Mouse (Mus musculus): Measurements from ENCODE around the gene Ube2e1. TPM values are rescaled to one million over a fixed set of nuclear protein-coding genes. Genes with fewer than 3 reads are reported as not detected.
"Not testable (repeated sequence)": the region's sequence is repeated elsewhere in the genome, so short reads cannot be mapped to it uniquely, and the experiment has no call there.

The Ube2e1 gene
- polyA plus RNA-seq, 1 experiment from 2014 or later = 213 TPM

DNA sequence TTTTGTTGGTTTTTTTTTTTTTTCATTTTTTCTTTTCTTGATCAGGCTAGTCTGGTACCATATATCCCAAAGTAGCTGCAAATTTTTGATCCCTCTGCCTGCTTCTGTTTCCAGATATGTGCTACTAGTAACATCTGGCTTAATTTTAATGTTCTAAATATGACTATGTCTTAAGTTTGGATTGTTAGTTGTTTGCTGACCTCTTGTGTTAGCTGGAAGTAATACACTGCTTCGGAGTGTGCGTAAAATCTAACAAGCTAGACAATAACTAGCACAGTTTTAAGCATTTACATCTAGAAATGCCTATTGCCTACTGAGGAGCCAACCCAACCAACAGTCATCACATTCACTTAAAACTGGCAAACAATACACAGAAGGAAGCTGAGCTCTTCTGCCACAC, 47.1 kb downstream of the Ube2e1 start:
- no peaks in the 10 kb centered on the region for H3K9me3 ChIP-seq (replicated peaks)
- no peaks in the 10 kb centered on the region for H3K4me1 ChIP-seq
- peaks cover 6% of the 10 kb centered on the region for H3K36me3 ChIP-seq
- no peaks in the 10 kb centered on the region for H3K27me3 ChIP-seq (replicated peaks)
- H3K9ac ChIP-seq (replicated peaks) = no peak overlapping the region
- H3K4me2 ChIP-seq = no peak overlapping the region
- no peak overlapping the region for H3K27ac ChIP-seq (replicated peaks)
- no peak for ATAC-seq (ENCODE audit: low FRiP score)
- no peak overlapping the region for H3K4me3 ChIP-seq (replicated peaks)
- 77% methylated on average over 2 of the region's 2 CpGs for WGBS

DNA sequence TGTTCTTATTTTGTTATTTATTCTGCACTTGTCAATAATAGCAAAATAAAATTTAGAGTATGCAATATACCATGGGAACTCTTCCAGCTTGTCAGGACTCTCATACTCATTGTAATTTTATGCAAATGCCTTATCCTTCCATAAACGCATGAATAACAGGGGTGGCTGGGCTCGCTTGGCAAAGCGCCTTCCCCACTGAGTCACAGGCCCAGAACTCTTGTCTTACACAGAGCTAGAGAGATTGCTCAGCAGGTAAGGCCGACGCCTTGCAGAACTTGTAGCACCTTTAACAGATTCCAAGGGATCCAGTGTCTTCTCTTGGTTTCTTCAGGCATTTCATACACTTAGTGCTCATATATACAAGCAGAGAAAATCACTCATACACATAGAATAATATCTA, 51.3 kb downstream of the Ube2e1 start:
- Histone ChIP-seq H3K27me3 (replicated peaks) (no peaks in the 10 kb centered on the region), H3K4me2 (no peak overlapping the region), H3K27ac (replicated peaks) (no peak overlapping the region), H3K4me1 (no peaks in the 10 kb centered on the region), H3K36me3 (peaks cover 29% of the 10 kb centered on the region), H3K4me3 (replicated peaks) (no peak overlapping the region), H3K9ac (replicated peaks) (no peak overlapping the region), H3K9me3 (replicated peaks) (no peaks in the 10 kb centered on the region)
- WGBS = 70% methylated on average over 5 of the region's 5 CpGs
- ATAC-seq (ENCODE audit: low FRiP score) = no peak

DNA sequence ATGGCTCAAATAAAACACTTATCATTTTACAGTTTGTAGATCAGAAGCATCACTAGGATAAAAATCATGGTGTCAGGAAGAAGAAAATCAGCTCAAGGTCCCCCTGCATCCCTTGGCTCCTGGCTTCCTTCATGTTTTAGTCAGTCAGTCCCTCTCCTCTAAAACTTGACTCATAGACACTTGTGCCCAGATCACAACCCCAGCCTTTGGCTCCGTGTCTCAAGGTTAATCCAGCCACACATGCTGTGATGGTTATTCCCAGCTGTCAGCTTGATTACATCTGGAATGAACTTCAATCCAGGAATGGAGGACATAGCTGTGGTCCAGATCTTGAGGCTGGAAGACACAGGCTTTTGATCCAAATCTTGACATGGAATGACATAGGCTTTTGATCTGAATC, 57.1 kb downstream of the Ube2e1 start:
- Histone ChIP-seq H3K9me3 (replicated peaks) (no peaks in the 10 kb centered on the region), H3K9ac (replicated peaks) (no peak overlapping the region)

DNA sequence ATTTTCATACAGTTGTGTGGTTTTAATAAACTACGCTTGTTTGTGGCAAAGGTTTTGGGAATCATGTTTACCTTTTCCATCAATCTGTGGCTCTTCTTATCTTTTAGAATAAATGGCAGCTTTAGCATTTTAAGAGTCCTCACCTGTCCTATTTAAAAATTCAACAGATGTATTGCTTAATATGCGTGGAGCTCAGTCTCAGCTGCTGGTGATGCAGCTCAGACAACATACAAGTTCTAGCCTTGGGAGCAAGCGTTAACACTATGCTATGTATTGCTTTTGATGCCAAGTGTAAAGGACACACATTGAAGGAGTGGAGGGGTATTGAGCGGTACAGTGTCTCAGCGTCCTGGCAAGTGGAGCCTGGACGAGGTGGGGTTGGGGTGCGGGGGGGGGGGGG, 60.0 kb downstream of the Ube2e1 start:
- Histone ChIP-seq H3K9me3 (replicated peaks) (no peaks in the 10 kb centered on the region), H3K27me3 (replicated peaks) (no peaks in the 10 kb centered on the region), H3K36me3 (peaks cover 17% of the 10 kb centered on the region), H3K4me1 (peaks cover 26% of the 10 kb centered on the region), H3K9ac (replicated peaks) (peak overlapping the region; percentile 79), H3K4me3 (replicated peaks) (peak overlapping the region; percentile 83), H3K27ac (replicated peaks) (peak overlapping the region; percentile 90; the same call in 1 of the 2 replicates), H3K4me2 (peak overlapping the region; percentile 66)
- WGBS = 9% methylated on average over 7 of the region's 7 CpGs
- ATAC-seq (ENCODE audit: low FRiP score) = peak; percentile 4; the same call in 1 of the 2 replicates

More for the DNA sequence above, 57.1 kb downstream of the Ube2e1 start:
- WGBS = 94% methylated on average over 1 of the region's 1 CpGs
- peaks cover 12% of the 10 kb centered on the region for H3K4me1 ChIP-seq
- no peaks in the 10 kb centered on the region for H3K27me3 ChIP-seq (replicated peaks)
- H3K36me3 ChIP-seq = peaks cover 23% of the 10 kb centered on the region
- H3K27ac ChIP-seq (replicated peaks) = no peak overlapping the region
- ATAC-seq (ENCODE audit: low FRiP score) = no peak
- H3K4me3 ChIP-seq (replicated peaks) = no peak overlapping the region
- no peak overlapping the region for H3K4me2 ChIP-seq

DNA sequence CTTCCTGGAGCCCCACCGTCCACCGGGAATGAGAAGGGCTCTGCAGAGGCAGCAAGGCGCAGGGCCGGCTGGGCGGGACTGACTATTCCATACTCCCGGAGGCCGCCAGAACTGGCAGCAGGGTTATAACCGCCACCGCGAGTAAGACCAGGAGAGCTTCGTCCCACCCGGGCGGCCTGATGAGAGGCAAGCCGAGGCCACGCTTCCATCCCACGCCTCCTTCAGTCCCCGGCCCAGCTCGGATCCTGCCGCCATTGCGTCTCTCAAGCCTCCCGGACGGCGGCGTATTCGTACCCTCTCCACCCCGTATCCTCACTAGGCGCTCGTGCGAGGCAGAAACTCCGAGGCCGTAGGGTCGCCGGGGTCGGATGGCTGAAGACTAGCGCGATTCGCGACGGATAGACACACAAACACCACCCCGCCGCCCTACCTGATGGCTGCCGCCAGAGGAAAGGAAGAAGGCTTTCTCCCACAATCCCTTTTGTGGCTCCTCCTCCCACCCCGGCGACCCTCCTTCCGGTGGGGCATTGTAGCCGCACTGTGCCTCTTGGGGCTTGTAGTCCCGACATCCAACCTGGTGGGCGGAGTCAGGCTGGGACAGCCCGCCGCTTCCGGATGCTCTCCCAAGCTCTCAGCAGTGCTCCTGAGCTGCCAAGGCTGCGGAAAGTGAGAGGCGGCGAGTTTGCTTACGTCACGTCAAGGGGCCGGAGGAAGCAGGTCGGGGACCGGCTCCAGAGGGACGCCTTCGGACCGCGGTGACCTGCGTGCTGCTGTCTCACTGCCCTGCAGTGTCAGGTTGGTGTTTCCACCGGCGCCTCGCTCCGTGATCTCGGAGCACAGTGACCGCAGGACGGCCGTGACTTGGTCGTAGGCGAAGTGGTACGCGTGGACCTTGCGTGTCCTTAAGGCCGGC, 60.9 kb downstream of the Ube2e1 start, which contains the start of the genes Nkiras1 and Rpl15:
Nkiras1 (plus strand) TSS at position 608 of the 913 bp plus-strand sequence.
Rpl15 (minus strand) TSS at position 863 of the 913 bp plus-strand sequence.
- peak within 1 kb of the TSS; percentile 69 for H3K4me2 ChIP-seq
- peaks cover 26% of the 10 kb centered on the region for H3K4me1 ChIP-seq
- peak within 1 kb of the TSS; percentile 83 for H3K4me3 ChIP-seq (replicated peaks)
- no peaks in the 10 kb centered on the region for H3K9me3 ChIP-seq (replicated peaks)
- H3K36me3 ChIP-seq = peaks cover 20% of the 10 kb centered on the region
- no peaks in the 10 kb centered on the region for H3K27me3 ChIP-seq (replicated peaks)
- H3K9ac ChIP-seq (replicated peaks) = peak within 1 kb of the TSS; percentile 92
- under 1% methylated on average over 78 of the region's 78 CpGs for WGBS
- ATAC-seq (ENCODE audit: low FRiP score) = peak; percentile 99
- peak within 1 kb of the TSS; percentile 90 for H3K27ac ChIP-seq (replicated peaks)

DNA sequence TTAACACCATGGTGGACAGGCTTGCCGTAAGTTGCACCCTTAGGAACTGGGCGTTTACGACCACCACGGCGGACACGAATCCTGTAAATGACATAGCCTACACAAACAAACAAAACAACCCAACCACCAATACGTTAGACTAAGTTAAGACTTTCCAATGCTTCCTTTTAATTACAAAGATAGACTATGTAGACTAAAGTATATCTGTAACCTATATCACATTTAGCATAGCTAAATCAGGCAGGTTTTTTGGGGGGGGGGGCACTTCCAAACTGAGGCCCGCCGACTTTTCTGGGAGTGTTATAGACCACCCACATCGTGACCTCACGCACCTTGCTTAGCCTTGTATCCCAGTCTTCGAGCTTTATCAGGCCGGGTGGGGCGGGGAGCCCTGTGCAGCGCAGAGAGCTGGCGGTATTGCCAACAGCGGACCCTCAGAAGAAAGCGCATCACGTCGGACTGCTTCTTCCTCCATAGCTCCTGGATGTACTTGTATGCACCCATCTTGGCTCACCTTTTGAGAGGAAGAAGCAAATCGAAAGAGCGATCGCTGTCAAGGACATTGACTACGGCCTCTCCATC, 61.6 kb downstream of the Ube2e1 start:
- Histone ChIP-seq H3K9ac (replicated peaks) (peak overlapping the region; percentile 92), H3K27ac (replicated peaks) (peak overlapping the region; percentile 90), H3K36me3 (peaks cover 22% of the 10 kb centered on the region), H3K4me2 (peak overlapping the region; percentile 69), H3K4me3 (replicated peaks) (peak overlapping the region; percentile 83), H3K4me1 (peaks cover 26% of the 10 kb centered on the region)
- not testable (repeated sequence) for H3K27me3 ChIP-seq (replicated peaks); H3K9me3 ChIP-seq (replicated peaks)
- ATAC-seq (ENCODE audit: low FRiP score) = peak; percentile 14; the same call in 1 of the 2 replicates
- WGBS = 2% methylated on average over 24 of the region's 24 CpGs

DNA sequence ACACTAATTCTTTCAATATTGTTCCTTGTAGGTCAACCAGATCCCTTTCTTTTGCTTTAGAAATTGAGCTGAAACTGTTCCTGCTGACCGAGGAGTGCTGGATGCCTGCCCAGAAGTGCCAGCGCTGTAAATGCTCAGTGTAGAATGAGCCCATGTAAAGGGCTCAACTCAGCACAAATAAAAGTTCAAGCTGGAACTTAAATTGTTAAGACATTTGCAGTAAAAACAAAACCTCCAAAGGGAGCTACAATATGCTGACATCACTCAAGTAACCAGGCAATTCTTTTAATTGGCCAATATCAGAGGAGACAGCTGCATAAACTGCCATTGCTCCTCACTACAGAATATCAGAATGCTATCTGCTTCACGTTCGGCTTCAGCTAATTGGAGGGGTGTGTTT, 68.2 kb downstream of the Ube2e1 start:
- Histone ChIP-seq H3K9ac (replicated peaks) (no peak overlapping the region), H3K36me3 (peaks cover 35% of the 10 kb centered on the region), H3K27ac (replicated peaks) (peak overlapping the region; percentile 24), H3K4me3 (replicated peaks) (no peak overlapping the region), H3K4me1 (peaks cover 13% of the 10 kb centered on the region), H3K4me2 (no peak overlapping the region), H3K9me3 (replicated peaks) (no peaks in the 10 kb centered on the region), H3K27me3 (replicated peaks) (no peaks in the 10 kb centered on the region)
- WGBS = 49% methylated on average over 4 of the region's 4 CpGs
- peak; percentile 46; the same call in 1 of the 2 replicates for ATAC-seq (ENCODE audit: low FRiP score)

DNA sequence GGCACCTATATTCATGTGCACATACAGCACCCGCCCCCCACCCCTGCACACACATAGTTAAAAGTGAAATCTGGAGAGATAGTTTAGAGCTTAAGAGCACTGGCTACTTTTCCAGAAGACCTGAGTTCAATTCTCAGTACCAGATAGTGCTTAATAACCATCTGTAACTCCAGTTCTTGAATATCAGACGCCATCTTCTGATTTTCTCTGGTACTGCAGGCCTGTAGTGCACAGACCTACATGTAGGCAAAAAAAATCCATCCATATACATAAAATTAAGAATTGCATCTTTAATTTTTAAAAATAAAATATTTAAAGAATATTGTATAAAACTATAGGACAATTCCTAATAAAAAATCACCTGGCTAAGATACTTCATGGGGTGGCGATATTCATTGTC, 70.5 kb downstream of the Ube2e1 start:
- no peak overlapping the region for H3K4me3 ChIP-seq (replicated peaks)
- H3K36me3 ChIP-seq = peaks cover 18% of the 10 kb centered on the region; the same call in 1 of the 2 replicates
- peaks cover 7% of the 10 kb centered on the region; the same call in 1 of the 2 replicates for H3K4me1 ChIP-seq
- H3K9ac ChIP-seq (replicated peaks) = no peak overlapping the region
- no peaks in the 10 kb centered on the region for H3K9me3 ChIP-seq (replicated peaks)
- no peak overlapping the region for H3K4me2 ChIP-seq
- no peak for ATAC-seq (ENCODE audit: low FRiP score)
- no peaks in the 10 kb centered on the region for H3K27me3 ChIP-seq (replicated peaks)
- no peak overlapping the region for H3K27ac ChIP-seq (replicated peaks)
- 87% methylated on average over 3 of the region's 3 CpGs for WGBS

DNA sequence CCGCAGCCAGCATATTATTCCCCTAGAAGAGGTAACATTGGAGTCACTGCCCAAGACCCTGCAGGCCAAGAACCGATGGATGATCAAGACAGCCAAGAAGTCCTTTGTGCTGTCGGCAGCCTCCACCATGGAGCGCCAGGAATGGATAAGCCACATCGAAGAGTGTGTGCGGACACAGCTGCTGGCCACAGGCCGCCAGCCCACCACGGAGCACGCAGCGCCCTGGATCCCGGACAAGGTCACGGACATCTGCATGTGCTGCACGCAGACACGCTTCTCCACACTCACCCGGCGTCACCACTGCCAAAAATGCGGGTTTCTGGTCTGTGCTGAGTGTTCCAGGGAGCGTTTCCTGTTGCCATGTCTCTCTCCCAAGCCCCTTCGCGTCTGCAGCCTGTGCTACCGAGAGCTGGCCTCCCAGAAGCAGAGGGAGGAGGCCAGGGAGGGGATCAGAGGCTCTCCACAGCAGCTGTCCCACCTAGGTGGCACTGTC, 89.0 kb downstream of the Ube2e1 start:
- Histone ChIP-seq H3K27ac (replicated peaks) (no peak overlapping the region), H3K4me3 (replicated peaks) (no peak overlapping the region), H3K9me3 (replicated peaks) (no peaks in the 10 kb centered on the region), H3K9ac (replicated peaks) (no peak overlapping the region), H3K27me3 (replicated peaks) (no peaks in the 10 kb centered on the region), H3K4me1 (peaks cover 2% of the 10 kb centered on the region; the same call in 1 of the 2 replicates), H3K36me3 (no peaks in the 10 kb centered on the region), H3K4me2 (no peak overlapping the region)
- no peak for ATAC-seq (ENCODE audit: low FRiP score)
- 88% methylated on average over 21 of the region's 21 CpGs for WGBS

DNA sequence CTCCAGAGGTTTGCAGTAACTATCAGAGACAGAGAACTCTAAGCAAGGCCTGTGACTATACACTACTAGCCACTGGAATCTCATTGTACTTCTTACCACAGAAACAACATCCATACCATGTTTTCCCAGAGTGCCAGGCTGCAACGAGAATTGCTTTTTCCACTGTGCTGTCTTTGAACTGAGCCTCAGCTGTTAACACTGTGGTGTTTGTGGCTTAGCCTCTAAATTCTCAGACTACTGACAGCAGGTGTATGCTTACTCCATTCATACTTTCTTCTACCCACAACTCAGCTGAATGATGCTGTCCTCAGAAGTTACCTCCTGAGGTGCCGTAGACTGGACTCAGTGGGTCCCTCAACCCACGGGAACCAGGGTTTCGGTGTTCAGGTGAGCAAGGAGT, 89.9 kb downstream of the Ube2e1 start:
- H3K9ac ChIP-seq (replicated peaks) = 0 out of 2 replicates have a peak overlapping the region, but pooled peaks have one; percentile 1
- H3K9me3 ChIP-seq (replicated peaks) = no peaks in the 10 kb centered on the region
- peaks cover 4% of the 10 kb centered on the region; the same call in 1 of the 2 replicates for H3K4me1 ChIP-seq
- WGBS = 86% methylated on average over 4 of the region's 4 CpGs
- no peak overlapping the region for H3K4me2 ChIP-seq
- H3K36me3 ChIP-seq = no peaks in the 10 kb centered on the region
- H3K4me3 ChIP-seq (replicated peaks) = no peak overlapping the region
- no peaks in the 10 kb centered on the region for H3K27me3 ChIP-seq (replicated peaks)
- ATAC-seq (ENCODE audit: low FRiP score) = no peak
- H3K27ac ChIP-seq (replicated peaks) = no peak overlapping the region

DNA sequence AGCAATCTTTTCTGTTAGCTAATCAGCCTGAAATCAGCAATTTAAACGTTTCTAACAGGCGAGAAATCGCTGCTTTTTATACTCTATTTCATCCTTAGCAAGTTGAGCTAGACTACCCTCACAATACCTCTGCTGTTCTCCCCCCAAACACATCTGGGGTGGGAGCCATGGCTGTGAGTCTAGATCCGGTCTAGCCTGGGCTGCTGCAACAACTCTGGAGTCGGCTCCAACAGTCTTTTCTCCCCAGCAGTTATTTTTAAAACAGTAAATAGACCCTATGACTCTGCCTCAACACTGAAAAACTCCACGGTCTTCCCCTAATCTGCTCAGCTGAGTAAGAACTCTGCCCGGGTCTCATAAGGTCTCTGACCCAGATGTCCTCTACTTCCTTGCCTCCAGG, 91.5 kb downstream of the Ube2e1 start:
- Histone ChIP-seq H3K4me1 (peaks cover 4% of the 10 kb centered on the region; the same call in 1 of the 2 replicates), H3K4me3 (replicated peaks) (no peak overlapping the region), H3K9ac (replicated peaks) (no peak overlapping the region), H3K4me2 (no peak overlapping the region), H3K36me3 (no peaks in the 10 kb centered on the region), H3K9me3 (replicated peaks) (no peaks in the 10 kb centered on the region), H3K27ac (replicated peaks) (no peak overlapping the region), H3K27me3 (replicated peaks) (no peaks in the 10 kb centered on the region)
- WGBS = 75% methylated on average over 7 of the region's 7 CpGs
- ATAC-seq (ENCODE audit: low FRiP score) = no peak
